Mouse (Mus musculus) small intestine, adult 2 months (tissue): ENCODE results near the gene Bcl2. TPM values are rescaled to one million over a fixed set of nuclear protein-coding genes. Genes with fewer than 3 reads are reported as not detected.
A peak's percentile ranks its signal among the peaks of the same experiment; 100 is the strongest.

Experiments
- H3K27ac ChIP-seq: fragments of 200-500 bp; 2 replicates; pipeline ENCODE4 v1.5.1; 2012; ENCODE audit warnings: low read depth, low read length, control low read depth, inconsistent platforms; ENCODE audit not compliant: insufficient read depth
- H3K27me3 ChIP-seq: fragments of 200-500 bp; 2 replicates; pipeline ENCODE4 v1.6.1; 2012; ENCODE audit warnings: mild to moderate bottlenecking, moderate library complexity, low read length, inconsistent platforms; ENCODE audit not compliant: control insufficient read depth, insufficient read depth
- H3K36me3 ChIP-seq: fragments of 200-500 bp; 2 replicates; pipeline ENCODE4 v1.6.1; 2012; ENCODE audit warnings: mild to moderate bottlenecking, low read length, control low read depth, inconsistent platforms; ENCODE audit not compliant: control insufficient read depth, insufficient read depth
- H3K4me1 ChIP-seq: fragments of 200-500 bp; 2 replicates; pipeline ENCODE4 v1.6.1; 2012; ENCODE audit warnings: low read length, inconsistent platforms, mixed read lengths; ENCODE audit not compliant: control insufficient read depth, insufficient read depth, insufficient read length
- H3K4me3 ChIP-seq: fragments of 200-500 bp; 2 replicates; pipeline ENCODE4 v1.5.1; 2012; ENCODE audit warnings: low read depth, mild to moderate bottlenecking, control low read depth, inconsistent platforms, low read length, moderate library complexity
- CTCF ChIP-seq: fragments of 200-500 bp; IDR thresholded peaks from 2 replicates; pipeline ENCODE4 v1.5.1; 2012; ENCODE audit warnings: low read depth, mild to moderate bottlenecking, control low read depth, inconsistent platforms, low read length, moderate library complexity, mixed read lengths; ENCODE audit not compliant: insufficient replicate concordance, insufficient read length; ENCODE audit errors: extremely low read depth
- POLR2A ChIP-seq: fragments of 200-500 bp; IDR thresholded peaks from 2 replicates; pipeline ENCODE4 v1.6.1; 2012; ENCODE audit warnings: low read depth, mild to moderate bottlenecking, control low read depth, inconsistent platforms, low read length, moderate library complexity
- WGBS: fragments of 180-500 bp; shearing (Covaris S2); methylation state at CpG from one replicate; pipeline ENCODE4 v1.1.7; 2018; 5-methylcytosine and 5-hydroxymethylcytosine counted together
- polyA plus RNA-seq: library from polyadenylated mRNA; depleted of rRNA; stranded (reverse); fragments of >200 nt; gene quantifications from 2 replicates; pipeline ENCODE4 v1.2.3, GENCODE M21; 2012

Gene Bcl2
- polyA plus RNA-seq, 1 experiment: 1.5 TPM

DNA sequence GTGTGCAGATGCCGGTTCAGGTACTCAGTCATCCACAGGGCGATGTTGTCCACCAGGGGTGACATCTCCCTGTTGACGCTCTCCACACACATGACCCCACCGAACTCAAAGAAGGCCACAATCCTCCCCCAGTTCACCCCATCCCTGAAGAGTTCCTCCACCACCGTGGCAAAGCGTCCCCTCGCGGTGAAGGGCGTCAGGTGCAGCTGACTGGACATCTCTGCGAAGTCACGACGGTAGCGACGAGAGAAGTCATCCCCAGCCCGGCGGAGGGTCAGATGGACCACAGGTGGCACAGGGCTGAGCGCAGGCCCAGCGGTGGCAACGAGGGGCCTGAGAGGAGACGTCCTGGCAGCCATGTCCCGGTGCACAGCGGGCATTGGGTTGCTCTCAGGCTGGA, 1.7 kb downstream of the Bcl2 start:
- Histone ChIP-seq H3K27me3 (no peaks in the 10 kb centered on the region), H3K4me3 (peak overlapping the region; percentile 67), H3K4me1 (peaks cover 5% of the 10 kb centered on the region), H3K36me3 (no peaks in the 10 kb centered on the region), H3K27ac (peak overlapping the region; percentile 26)
- TF ChIP-seq CTCF (peak; percentile 70), POLR2A (no peak)
- WGBS: 3% methylated on average over 22 of the region's 22 CpGs

DNA sequence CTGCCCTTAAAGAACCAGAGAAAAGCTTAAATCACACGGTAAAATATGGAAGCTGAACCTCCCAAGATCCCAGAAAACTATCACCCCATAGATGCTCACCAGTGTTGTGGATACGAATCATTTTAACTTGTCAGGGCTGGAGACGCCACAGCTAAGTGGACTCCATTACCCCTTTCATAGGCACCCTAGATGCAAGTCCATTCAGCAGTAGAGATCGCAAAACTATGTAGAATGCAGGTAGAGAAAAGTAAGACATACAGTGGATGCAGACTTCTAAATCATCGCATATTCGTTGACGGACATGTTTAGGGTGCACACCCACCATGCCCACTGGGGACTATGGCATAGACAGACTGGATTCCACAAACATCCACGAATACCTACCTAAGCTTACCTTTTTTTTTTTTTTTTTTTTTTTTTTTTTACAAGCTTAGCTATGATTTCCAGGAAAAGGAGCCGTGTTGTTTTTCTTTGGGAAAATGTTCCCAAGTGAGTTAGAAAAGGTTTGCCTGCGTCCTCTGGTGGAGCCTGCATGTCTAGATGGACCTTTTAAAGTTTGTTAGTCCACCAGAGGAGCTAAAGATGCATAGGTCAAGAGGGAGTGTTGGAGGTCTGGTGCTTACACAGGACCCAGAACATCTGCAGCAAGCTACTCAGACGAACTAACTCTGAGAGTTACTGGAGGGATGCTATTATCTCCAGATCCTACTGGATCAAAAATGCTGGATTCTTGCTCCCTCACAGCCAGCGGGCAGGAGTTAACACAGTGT, 2.5 kb downstream of the Bcl2 start:
- Histone ChIP-seq H3K4me1 (peaks cover 5% of the 10 kb centered on the region), H3K36me3 (no peaks in the 10 kb centered on the region), H3K27me3 (no peaks in the 10 kb centered on the region), H3K4me3 (peak overlapping the region; percentile 67; the same call in 1 of the 2 replicates), H3K27ac (peak overlapping the region; percentile 26)
- 53% methylated on average over 12 of the region's 12 CpGs for WGBS
- no peak for TF ChIP-seq POLR2A
- no peak for TF ChIP-seq CTCF

DNA sequence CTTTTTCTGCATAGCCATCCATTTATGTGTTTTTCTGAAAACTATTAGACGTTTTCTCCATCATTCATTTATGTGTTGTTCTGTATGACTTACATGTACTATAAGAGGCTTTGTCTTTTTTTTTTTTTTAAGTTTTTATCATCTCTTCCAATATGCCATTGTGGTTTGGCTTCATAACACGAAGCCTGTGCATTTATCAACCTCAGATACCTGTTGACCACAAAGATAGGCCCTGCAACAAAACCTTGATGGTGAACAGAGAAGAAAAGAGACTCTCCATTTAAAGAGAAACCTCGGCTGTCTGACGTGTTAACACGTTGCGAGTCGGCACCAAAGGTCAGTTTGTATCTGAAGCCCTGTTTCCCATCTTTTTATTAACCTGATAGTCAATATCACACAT, 3.9 kb downstream of the Bcl2 start:
- H3K4me1 ChIP-seq: peaks cover 5% of the 10 kb centered on the region
- no peak for TF ChIP-seq CTCF
- no peak for TF ChIP-seq POLR2A
- no peaks in the 10 kb centered on the region for H3K36me3 ChIP-seq
- H3K27me3 ChIP-seq: no peaks in the 10 kb centered on the region
- no peak overlapping the region for H3K27ac ChIP-seq
- H3K4me3 ChIP-seq: no peak overlapping the region
- WGBS: 60% methylated on average over 7 of the region's 7 CpGs

DNA sequence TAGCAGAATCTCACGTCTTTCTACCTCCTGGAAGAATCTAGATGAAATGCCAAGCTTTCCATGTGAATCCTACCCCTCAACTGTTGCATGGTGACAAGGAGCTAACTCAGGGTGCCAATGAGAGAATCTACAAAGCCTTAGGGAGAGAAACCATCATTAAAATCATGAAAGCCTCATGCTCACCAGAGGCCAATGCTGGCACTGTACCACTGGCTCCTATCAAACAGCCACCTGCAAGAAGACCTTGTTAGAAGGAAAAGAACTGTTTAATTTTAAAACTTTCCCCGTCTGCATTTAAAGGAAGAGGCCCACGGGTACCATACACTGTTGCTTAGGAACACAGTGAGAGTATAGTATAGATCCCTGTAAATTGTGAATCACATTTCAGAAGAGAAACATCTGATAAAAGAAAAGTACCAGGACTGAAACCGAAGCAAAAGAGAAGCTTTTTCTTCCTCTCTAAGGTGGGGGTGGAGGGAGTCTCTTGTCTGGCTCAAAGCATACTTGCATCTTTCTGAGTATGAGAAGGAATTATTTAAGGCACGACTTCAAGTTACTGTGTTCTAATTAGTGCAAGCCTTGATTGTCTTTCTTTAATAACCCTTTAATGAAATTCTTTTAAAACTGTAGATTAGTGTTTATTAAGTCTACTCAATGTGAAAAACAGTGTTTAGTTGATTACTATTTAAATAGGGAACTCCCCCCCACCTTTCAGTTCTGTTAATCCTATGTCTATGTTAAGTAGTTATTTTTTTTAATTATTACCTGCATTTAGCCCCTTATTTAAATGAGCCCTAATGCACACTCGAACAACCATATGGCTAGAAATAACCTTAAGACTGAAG, 6.8 kb downstream of the Bcl2 start:
- Histone ChIP-seq H3K4me1 (peaks cover under 1% of the 10 kb centered on the region; the same call in 1 of the 2 replicates), H3K36me3 (no peaks in the 10 kb centered on the region), H3K27me3 (no peaks in the 10 kb centered on the region), H3K27ac (no peak overlapping the region), H3K4me3 (no peak overlapping the region)
- 80% methylated on average over 6 of the region's 6 CpGs for WGBS
- no peak for TF ChIP-seq CTCF
- TF ChIP-seq POLR2A: no peak

DNA sequence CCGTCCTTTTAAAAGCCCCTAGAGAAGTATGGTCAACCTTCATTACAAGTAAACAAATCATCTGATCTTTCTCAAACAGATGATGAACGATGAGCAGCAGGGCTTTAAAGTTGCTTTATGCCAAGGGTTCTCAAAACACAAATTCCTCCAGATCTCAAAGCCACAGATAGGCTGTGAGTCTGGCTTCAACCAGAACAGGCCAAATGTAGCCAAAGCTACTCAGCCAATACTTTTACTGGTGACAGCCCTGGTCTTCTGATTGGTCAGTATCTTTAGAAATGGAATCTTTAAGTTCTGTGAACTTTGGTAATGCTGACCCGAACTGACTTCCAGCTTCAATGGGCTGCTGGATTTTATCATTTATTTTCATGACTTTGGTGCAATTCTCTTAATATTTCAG, 10.9 kb downstream of the Bcl2 start:
- no peaks in the 10 kb centered on the region; the same call in 1 of the 2 replicates for H3K4me1 ChIP-seq
- no peak overlapping the region for H3K27ac ChIP-seq
- TF ChIP-seq CTCF (no peak), POLR2A (no peak)
- no peaks in the 10 kb centered on the region for H3K36me3 ChIP-seq
- no peaks in the 10 kb centered on the region for H3K27me3 ChIP-seq
- no peak overlapping the region for H3K4me3 ChIP-seq
- WGBS: 58% methylated on average over 3 of the region's 3 CpGs

DNA sequence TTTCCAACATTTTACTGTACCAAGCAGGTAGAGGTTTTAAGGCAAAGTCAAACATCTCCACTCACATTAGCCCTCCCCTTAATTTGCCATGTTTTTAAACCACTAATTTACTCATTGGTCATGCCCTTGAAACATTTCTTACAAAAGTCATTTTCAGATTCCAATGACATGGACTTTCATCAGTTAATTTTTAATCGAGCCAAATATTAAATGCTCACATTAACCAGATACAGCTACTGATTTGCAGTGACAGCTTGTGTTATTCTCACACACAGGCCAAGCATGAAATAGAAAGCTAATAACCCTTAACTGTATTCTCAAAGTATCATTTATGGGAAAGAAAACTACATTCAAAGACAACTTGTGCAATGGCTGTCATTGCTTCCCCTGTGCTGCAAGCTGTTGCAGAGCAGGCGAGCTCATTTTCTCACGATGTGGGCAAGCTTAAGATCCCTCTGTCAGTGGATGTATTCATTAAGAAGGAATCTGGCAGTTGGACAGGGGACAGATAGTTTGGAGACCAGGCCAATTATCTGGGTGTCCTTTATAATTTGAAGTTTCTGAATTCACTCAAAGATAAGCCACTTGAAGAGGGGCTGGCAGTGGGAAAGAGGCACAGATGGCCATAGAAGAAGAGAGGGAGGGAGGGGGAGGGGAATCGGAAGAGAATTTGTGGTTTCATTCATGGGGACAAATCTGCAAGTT, 11.5 kb downstream of the Bcl2 start:
- WGBS: 56% methylated on average over 4 of the region's 4 CpGs
- no peaks in the 10 kb centered on the region for H3K27me3 ChIP-seq
- no peaks in the 10 kb centered on the region; the same call in 1 of the 2 replicates for H3K4me1 ChIP-seq
- TF ChIP-seq POLR2A (no peak), CTCF (no peak)
- H3K4me3 ChIP-seq: no peak overlapping the region
- no peaks in the 10 kb centered on the region for H3K36me3 ChIP-seq
- H3K27ac ChIP-seq: no peak overlapping the region

DNA sequence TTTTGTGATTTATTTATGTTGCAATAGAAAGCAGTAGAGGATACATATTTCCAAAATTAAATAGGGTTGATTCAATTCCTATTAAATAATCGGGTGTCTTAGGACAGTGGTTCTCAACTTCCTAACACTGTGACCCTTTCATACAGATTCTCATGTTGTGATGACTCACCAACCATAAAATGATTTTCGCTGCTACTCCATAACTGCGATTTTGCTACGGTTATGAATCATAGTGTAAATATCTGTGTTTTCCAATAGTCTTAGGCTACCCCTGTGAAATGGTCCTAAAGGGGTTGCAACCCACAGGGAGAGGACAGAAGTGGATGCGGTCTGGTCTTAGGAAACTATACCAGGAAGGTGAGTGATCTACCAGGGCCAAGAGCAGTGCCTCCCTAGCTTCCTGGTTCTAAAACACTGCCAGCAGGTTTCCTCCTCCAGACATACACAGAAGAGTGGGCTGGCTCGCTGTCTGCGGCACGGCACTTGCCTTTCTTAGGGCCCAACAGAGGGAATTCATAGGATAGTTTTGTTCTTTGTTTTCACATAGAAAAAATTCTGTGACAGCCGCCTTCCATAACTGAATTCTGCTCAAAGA, 13.5 kb downstream of the Bcl2 start:
- Histone ChIP-seq H3K4me1 (no peaks in the 10 kb centered on the region; the same call in 1 of the 2 replicates), H3K36me3 (no peaks in the 10 kb centered on the region), H3K4me3 (no peak overlapping the region), H3K27me3 (no peaks in the 10 kb centered on the region), H3K27ac (no peak overlapping the region)
- TF ChIP-seq CTCF (no peak), POLR2A (no peak)
- WGBS: 59% methylated on average over 9 of the region's 9 CpGs
